Mouse (Mus musculus) neutrophil, adult 65 days (primary cell): ENCODE data around the gene Tet3. TPM values are rescaled to one million over a fixed set of nuclear protein-coding genes. Genes with fewer than 3 reads are reported as not detected.

Experiments
- total RNA-seq: library from RNA; stranded (reverse); gene quantifications from 2 replicates; pipeline ENCODE4 v1.2.4, GENCODE M21; 2023

The Tet3 gene
- total RNA-seq = 52.2 and 84.2 TPM in 2 replicates

GRCm38 (mm10) chr6:83459034-83459644 is at the start of gene Tet3:
TSS of gene Tet3 (minus strand) at chr6:83459084.

GRCm38 (mm10) chr6:83506258-83507167 is 47.6 kb upstream of the Tet3 start, which contains the start of gene Dguok:
TSS of gene Dguok (minus strand) at chr6:83506969.

GRCm38 (mm10) chr6:83348873-83349272 is 110.0 kb downstream of the Tet3 start, which contains the start of gene Bola3:
TSS of gene Bola3 (plus strand) at chr6:83349147.

GRCm38 (mm10) chr6:83325525-83326393 is 133.1 kb downstream of the Tet3 start, which contains the start of the genes Mthfd2 and Mob1a:
TSS of gene Mthfd2 (minus strand) at chr6:83325908.
TSS of gene Mob1a (plus strand) at chr6:83326016.

Other genes with a start within 250 kb of the Tet3 start
- gene Slc4a5, start 239.3 kb downstream of the Tet3 start, total RNA-seq = not detected in 2 replicates
- gene Mthfd2, start 133.2 kb downstream of the Tet3 start, total RNA-seq = 18.4 and 19.1 TPM in 2 replicates
- 180 and 209 TPM in 2 replicates for gene Mob1a, start 133.1 kb downstream of the Tet3 start, total RNA-seq
- 9.3 and 11.1 TPM in 2 replicates for gene Bola3, start 109.9 kb downstream of the Tet3 start, total RNA-seq
- gene Dguok, start 47.9 kb upstream of the Tet3 start, total RNA-seq = 11.7 and 14.1 TPM in 2 replicates
- gene Actg2, start 77.2 kb upstream of the Tet3 start, total RNA-seq = not detected in 2 replicates
- gene Stambp, start 113.6 kb upstream of the Tet3 start, total RNA-seq = 16.9 and 19.7 TPM in 2 replicates
- not detected in 2 replicates for gene Clec4f, start 197.1 kb upstream of the Tet3 start, total RNA-seq
- gene Cd207, start 218.8 kb upstream of the Tet3 start, total RNA-seq = not detected in 2 replicates